Comparison of ENCODE assay signal across 8 mouse cellular contexts in genomic region chr16:5195080-5195479, GRCm38 (mm10). TPM values are rescaled to one million over a fixed set of nuclear protein-coding genes. Genes with fewer than 3 reads are reported as not detected.
DNase-seq lines count a peak whose midpoint lies in the region; ATAC-seq and TF ChIP-seq lines count a peak whose summit lies in the region.

No protein-coding gene starts in this region.

- no peak overlapping the region for H3K9ac ChIP-seq in lung, embryonic 14.5 days

- H3K4me3 ChIP-seq in lung, embryonic 14.5 days (ENCODE audit: low read depth, low read length): no peak overlapping the region

- DNase-seq in frontal cortex, postnatal 10 days (ENCODE audit: low spot score in 2 of 2): no peak
- peak; percentile 85 for DNase-seq in 3T3-L1 (ENCODE audit: low read depth, low spot score)
- peak; percentile 66 to 93 for DNase-seq in adrenal gland, adult (ENCODE audit: inconsistent age in 2 of 2, low spot score in 1 of 2)
- DNase-seq in embryo, embryonic 11.5 days (ENCODE audit: low read depth, low spot score): peak; percentile 48
- peak; percentile 81 for DNase-seq in kidney, adult 9 months
- DNase-seq in lung, embryonic 14.5 days: peak; percentile 83
- DNase-seq in spleen, postnatal 10 days (ENCODE audit: low spot score in 2 of 2): peak; percentile 35 to 75

- no peaks in the 10 kb centered on the region for H3K9me3 ChIP-seq in lung, embryonic 14.5 days (ENCODE audit: low read depth, low read length)

- peak; percentile 47; the same call in 1 of the 2 replicates for ATAC-seq in frontal cortex, adult (ENCODE audit: low TSS enrichment)
- ATAC-seq in lung, embryonic 14.5 days (ENCODE audit: insufficient read depth): no peak

- no peak overlapping the region for H3K4me2 ChIP-seq in lung, embryonic 14.5 days

- peak; percentile 83 for TF ChIP-seq CTCF in lung, embryonic 14.5 days (IDR thresholded peaks at IDR 0.05; ENCODE audit: low read depth)

- H3K4me1 ChIP-seq in lung, embryonic 14.5 days (ENCODE audit: insufficient read depth): no peaks in the 10 kb centered on the region

- peaks cover 4% of the 10 kb centered on the region; the same call in 1 of the 2 replicates for H3K36me3 ChIP-seq in lung, embryonic 14.5 days (ENCODE audit: insufficient read depth)

- no peaks in the 10 kb centered on the region for H3K27me3 ChIP-seq in lung, embryonic 14.5 days (ENCODE audit: insufficient read depth, low read length)

- H3K27ac ChIP-seq in lung, embryonic 14.5 days (ENCODE audit: low read depth): no peak overlapping the region

- 24% methylated on average over 6 of the region's 6 CpGs for WGBS in lung, embryonic 14.5 days

RNA-seq across cellular contexts. Expression of gene Nagpa, which starts 8.7 kb away (rescaled TPM):
- 20.8 and 23.3 TPM in 2 replicates for polyA plus RNA-seq in lung, embryonic 14.5 days (2014; fragmentation: Nextera tagmentation; extraction: Ambion mirVana)

RNA-seq across cellular contexts. Expression of gene AU021092, which starts 27.0 kb away (rescaled TPM):
- polyA plus RNA-seq in lung, embryonic 14.5 days (2014; fragmentation: Nextera tagmentation; extraction: Ambion mirVana): 3.4 and 4.5 TPM in 2 replicates

RNA-seq across cellular contexts. Expression of gene Alg1, which starts 38.3 kb away (rescaled TPM):
- polyA plus RNA-seq in lung, embryonic 14.5 days (2014; fragmentation: Nextera tagmentation; extraction: Ambion mirVana): 32.0 and 32.9 TPM in 2 replicates

RNA-seq across cellular contexts. Expression of gene Sec14l5, which starts 48.2 kb away (rescaled TPM):
- 0.49 and 0.86 TPM in 2 replicates for polyA plus RNA-seq in lung, embryonic 14.5 days (2014; fragmentation: Nextera tagmentation; extraction: Ambion mirVana)

Comparison
In these comparisons a context has a peak if more than half of its experiments do, and no peak if none do; other contexts are left out.
1. DNase-seq: peak in 3T3-L1 (single experiment), adrenal gland, adult (2 of 2), embryo, embryonic 11.5 days (single experiment), kidney, adult 9 months (single experiment), lung, embryonic 14.5 days (single experiment) and spleen, postnatal 10 days (2 of 2); none in frontal cortex, postnatal 10 days (0 of 2).